Mouse (Mus musculus) brain, embryonic 14.5 days (tissue): ENCODE results near the gene Srrd.

Source experiments
- CTCF ChIP-seq: fragments of 200-500 bp; IDR thresholded peaks from 2 replicates; pipeline ENCODE4 v1.5.1; 2012; ENCODE audit warnings: inconsistent platforms, mild to moderate bottlenecking, moderate library complexity, borderline replicate concordance; ENCODE audit not compliant: insufficient read depth, insufficient read length; ENCODE audit errors: extremely low read depth
- POLR2A ChIP-seq: fragments of 200-500 bp; IDR thresholded peaks from 2 replicates; pipeline ENCODE4 v1.6.1; 2012; ENCODE audit warnings: mild to moderate bottlenecking, inconsistent platforms, borderline replicate concordance; ENCODE audit not compliant: poor library complexity, insufficient read depth, insufficient read length, severe bottlenecking; ENCODE audit errors: extremely low read depth

DNA sequence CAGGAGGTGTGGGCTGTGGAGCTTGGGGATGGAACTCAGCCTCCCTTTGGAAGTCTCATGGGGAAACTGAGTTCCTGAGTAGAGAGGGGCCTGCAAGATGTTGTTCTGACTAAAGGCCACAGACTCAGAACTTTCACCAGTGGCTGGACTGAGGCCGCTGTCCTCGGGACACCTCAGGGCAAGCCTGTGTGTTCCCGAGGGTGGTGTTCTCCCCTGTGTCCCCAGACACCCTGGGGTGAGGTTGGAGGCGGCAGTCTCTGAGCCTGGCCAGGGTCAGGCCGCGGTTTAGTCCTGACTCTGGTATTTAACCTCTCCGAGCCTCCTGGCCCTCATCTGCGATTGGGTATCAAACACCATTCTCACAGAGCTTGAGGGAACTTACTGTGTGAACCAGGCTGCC is 47.3 kb downstream of the Srrd start:
- TF ChIP-seq CTCF (no peak), POLR2A (no peak)
